Mouse (Mus musculus): ENCODE measurements around the gene Snx7.

Snx7 gene

GRCm38 (mm10) chr3:117868637-117869323 lies at the start of gene Snx7:
Gene Snx7 (minus strand): TSS chr3:117868936.
- DNase-seq (ENCODE audit: low read depth, low spot score) = peak; percentile 59

- no peak for DNase-seq (ENCODE audit: low read depth, low spot score)
Measured at GRCm38 (mm10) chr3:117915420-117915819, 46.7 kb upstream of the Snx7 start.

- no peak for DNase-seq (ENCODE audit: low read depth, low spot score)
Measured at GRCm38 (mm10) chr3:117893736-117894135, 25.0 kb upstream of the Snx7 start.

GRCm38 (mm10) chr3:117875450-117875849 lies 6.7 kb upstream of the Snx7 start:
- no peak for DNase-seq (ENCODE audit: low read depth, low spot score)

GRCm38 (mm10) chr3:117873209-117873863 lies 4.6 kb upstream of the Snx7 start:
- no peak for DNase-seq (ENCODE audit: low read depth, low spot score)

- no peak for DNase-seq (ENCODE audit: low read depth, low spot score)
Measured at GRCm38 (mm10) chr3:117869324-117869715, 584 bp upstream of the Snx7 start.

GRCm38 (mm10) chr3:117868091-117868490 lies 645 bp downstream of the Snx7 start:
- DNase-seq (ENCODE audit: low read depth, low spot score) = no peak

GRCm38 (mm10) chr3:117866696-117867407 lies 1.9 kb downstream of the Snx7 start:
- no peak for DNase-seq (ENCODE audit: low read depth, low spot score)

GRCm38 (mm10) chr3:117865621-117866020 lies 3.1 kb downstream of the Snx7 start:
- DNase-seq (ENCODE audit: low read depth, low spot score) = no peak

GRCm38 (mm10) chr3:117862951-117863350 lies 5.8 kb downstream of the Snx7 start:
- DNase-seq (ENCODE audit: low read depth, low spot score) = no peak

- no peak for DNase-seq (ENCODE audit: low read depth, low spot score)
Measured at GRCm38 (mm10) chr3:117861977-117862434, 6.7 kb downstream of the Snx7 start.

GRCm38 (mm10) chr3:117858996-117859395 lies 9.7 kb downstream of the Snx7 start:
- DNase-seq (ENCODE audit: low read depth, low spot score) = no peak

- DNase-seq (ENCODE audit: low read depth, low spot score) = no peak
Measured at GRCm38 (mm10) chr3:117853729-117854128, 15.0 kb downstream of the Snx7 start.

- DNase-seq (ENCODE audit: low read depth, low spot score) = no peak
Measured at GRCm38 (mm10) chr3:117852054-117852361, 16.7 kb downstream of the Snx7 start.

- no peak for DNase-seq (ENCODE audit: low read depth, low spot score)
Measured at GRCm38 (mm10) chr3:117851278-117852053, 17.3 kb downstream of the Snx7 start.

- no peak for DNase-seq (ENCODE audit: low read depth, low spot score)
Measured at GRCm38 (mm10) chr3:117848866-117849265, 19.9 kb downstream of the Snx7 start.

GRCm38 (mm10) chr3:117842658-117843057 lies 26.1 kb downstream of the Snx7 start:
- no peak for DNase-seq (ENCODE audit: low read depth, low spot score)

- DNase-seq (ENCODE audit: low read depth, low spot score) = no peak
Measured at GRCm38 (mm10) chr3:117839867-117840545, 28.7 kb downstream of the Snx7 start.

GRCm38 (mm10) chr3:117838020-117838419 lies 30.7 kb downstream of the Snx7 start:
- DNase-seq (ENCODE audit: low read depth, low spot score) = no peak

GRCm38 (mm10) chr3:117826486-117827200 lies 42.1 kb downstream of the Snx7 start:
- DNase-seq (ENCODE audit: low read depth, low spot score) = peak; percentile 9

GRCm38 (mm10) chr3:117823218-117823617 lies 45.5 kb downstream of the Snx7 start:
- DNase-seq (ENCODE audit: low read depth, low spot score) = no peak

Measured in embryo, embryonic 11.5 days (tissue).